Mouse (Mus musculus): ENCODE results near the gene Rft1. TPM values are rescaled to one million over a fixed set of nuclear protein-coding genes. Genes with fewer than 3 reads are reported as not detected.

Gene Rft1
- polyA plus RNA-seq, 1 experiment from 2014 or later: 14.8 TPM

DNA sequence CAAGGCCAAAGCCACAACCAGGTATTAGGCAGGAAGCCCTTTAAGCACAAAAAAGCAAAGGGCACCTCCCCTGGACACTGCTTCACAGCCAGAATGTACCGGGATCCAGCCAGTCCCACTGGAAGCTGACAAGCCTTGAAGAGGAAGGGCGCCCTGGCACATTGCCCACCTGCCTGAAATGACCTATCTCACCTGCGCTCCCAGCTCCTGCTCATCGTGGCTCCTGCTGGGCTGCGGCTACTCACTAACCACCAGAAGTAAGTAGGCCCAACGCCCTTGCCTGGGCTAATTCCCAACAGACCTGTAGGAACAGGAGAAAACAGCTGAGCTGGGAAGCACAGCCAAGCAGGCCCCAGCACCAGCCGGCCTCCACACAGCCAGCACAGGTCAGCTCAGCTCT lies 32.0 kb upstream of the Rft1 start:
- no peak overlapping the region for H3K4me3 ChIP-seq
- H3K27me3 ChIP-seq (ENCODE audit: low read depth, poor library complexity, severe bottlenecking): peaks cover 38% of the 10 kb centered on the region
- 84% methylated on average over 7 of the region's 7 CpGs for WGBS
- H3K9me3 ChIP-seq (replicated peaks): no peaks in the 10 kb centered on the region
- H3K4me1 ChIP-seq: peaks cover 29% of the 10 kb centered on the region
- no peak overlapping the region for H3K27ac ChIP-seq (replicated peaks)
- DNase-seq (ENCODE audit: low spot score): no peak
- no peaks in the 10 kb centered on the region for H3K36me3 ChIP-seq

DNA sequence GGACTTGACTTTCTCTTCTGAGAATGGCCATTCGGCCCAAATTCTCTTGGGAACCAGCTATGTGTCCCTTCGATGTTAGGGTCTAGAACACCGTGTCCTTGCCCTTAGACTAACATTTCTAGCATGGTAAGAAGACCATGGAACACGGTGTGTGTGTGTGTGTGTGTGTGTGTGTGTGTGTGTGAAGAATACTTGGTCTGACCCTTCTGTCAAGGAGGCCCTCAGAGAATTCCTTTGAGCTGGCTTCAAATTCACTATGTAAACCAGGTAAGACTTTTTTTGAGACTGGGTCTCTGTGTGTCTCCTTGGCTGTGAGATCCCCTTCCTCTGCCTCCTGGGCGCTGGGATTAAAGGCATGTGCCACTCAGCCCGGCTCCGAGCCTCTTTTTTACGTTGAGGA lies 31.6 kb upstream of the Rft1 start:
- Histone ChIP-seq H3K27ac (replicated peaks) (no peak overlapping the region), H3K36me3 (no peaks in the 10 kb centered on the region), H3K27me3 (ENCODE audit: low read depth, poor library complexity, severe bottlenecking) (peaks cover 43% of the 10 kb centered on the region), H3K4me3 (no peak overlapping the region), H3K9me3 (replicated peaks) (no peaks in the 10 kb centered on the region), H3K4me1 (peaks cover 29% of the 10 kb centered on the region)
- 89% methylated on average over 8 of the region's 8 CpGs for WGBS
- no peak for DNase-seq (ENCODE audit: low spot score)

DNA sequence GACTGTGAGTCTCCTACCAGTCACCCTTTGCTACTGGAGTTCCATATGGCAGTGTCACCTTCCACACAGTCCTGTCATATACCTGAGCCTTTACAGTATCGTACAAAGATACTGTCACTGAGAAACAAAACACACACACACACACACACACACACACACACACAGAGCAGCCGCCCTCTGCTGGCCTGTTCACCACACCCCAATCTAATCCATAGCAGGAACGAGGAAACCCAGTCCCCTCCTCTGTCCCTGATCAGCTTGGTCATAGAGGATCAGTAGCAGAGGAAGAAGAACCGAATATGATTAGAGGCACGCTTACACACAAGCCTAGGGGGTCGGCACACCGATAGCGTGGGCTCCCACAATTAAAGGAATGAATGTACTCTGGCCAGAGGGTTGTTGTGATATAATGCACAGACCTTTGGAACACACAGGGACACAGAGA lies 29.9 kb upstream of the Rft1 start:
- Histone ChIP-seq H3K4me1 (peaks cover 32% of the 10 kb centered on the region), H3K36me3 (no peaks in the 10 kb centered on the region), H3K4me3 (peak overlapping the region; percentile 69), H3K9me3 (replicated peaks) (no peaks in the 10 kb centered on the region), H3K27me3 (ENCODE audit: low read depth, poor library complexity, severe bottlenecking) (peaks cover 49% of the 10 kb centered on the region), H3K27ac (replicated peaks) (no peak overlapping the region)
- no peak for DNase-seq (ENCODE audit: low spot score)
- whole genome bisulfite sequencing: 66% methylated on average over 8 of the region's 8 CpGs

DNA sequence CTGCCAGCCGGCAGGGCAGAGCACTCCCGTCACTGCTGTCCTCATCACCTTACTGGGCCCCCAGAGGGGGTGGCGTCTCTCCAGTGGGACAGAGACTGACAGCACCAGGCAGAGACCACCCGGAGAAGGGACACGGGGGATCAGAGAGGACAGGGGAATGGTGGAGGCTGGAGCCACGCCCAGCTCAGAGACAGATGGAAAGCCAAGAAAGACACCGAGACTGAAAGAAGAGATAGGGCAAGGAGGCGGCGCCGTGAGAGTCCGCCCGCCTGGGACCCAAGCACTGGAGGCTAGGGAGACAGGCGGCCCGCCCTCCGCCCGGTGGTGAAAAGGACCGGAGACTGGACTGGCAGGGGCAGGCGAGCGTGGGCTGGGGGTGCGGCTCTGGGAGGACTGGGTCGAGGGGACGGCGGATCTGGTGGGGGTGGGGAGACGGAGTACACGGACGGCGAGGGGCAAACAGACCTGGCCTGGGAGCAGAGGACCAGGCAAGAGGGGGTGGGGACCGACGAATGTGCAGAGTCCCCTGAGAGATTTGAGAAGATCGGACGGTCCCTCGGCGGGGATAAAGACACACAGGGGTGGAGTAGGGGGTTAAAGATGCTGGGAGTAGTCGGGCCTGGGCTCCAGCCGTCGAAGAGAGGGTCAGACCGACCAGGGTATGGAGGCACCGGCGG lies 28.9 kb upstream of the Rft1 start:
- H3K27ac ChIP-seq (replicated peaks): peak overlapping the region; percentile 79
- no peaks in the 10 kb centered on the region for H3K36me3 ChIP-seq
- peak overlapping the region; percentile 69 for H3K4me3 ChIP-seq
- WGBS: under 1% methylated on average over 39 of the region's 39 CpGs
- peaks cover 36% of the 10 kb centered on the region for H3K4me1 ChIP-seq
- DNase-seq (ENCODE audit: low spot score): peak; percentile 60
- no peaks in the 10 kb centered on the region for H3K9me3 ChIP-seq (replicated peaks)
- peaks cover 49% of the 10 kb centered on the region for H3K27me3 ChIP-seq (ENCODE audit: low read depth, poor library complexity, severe bottlenecking)

GRCm38 (mm10) chr14:30625856-30626726 lies 28.1 kb upstream of the Rft1 start, which contains the start of gene Prkcd:
Prkcd (minus strand) TSS chr14:30626210.
- no peaks in the 10 kb centered on the region for H3K36me3 ChIP-seq
- peak within 1 kb of the TSS; percentile 79 for H3K27ac ChIP-seq (replicated peaks)
- DNase-seq (ENCODE audit: low spot score): peak; percentile 70
- peaks cover 38% of the 10 kb centered on the region for H3K4me1 ChIP-seq
- no peaks in the 10 kb centered on the region for H3K9me3 ChIP-seq (replicated peaks)
- H3K27me3 ChIP-seq (ENCODE audit: low read depth, poor library complexity, severe bottlenecking): peaks cover 49% of the 10 kb centered on the region
- 1% methylated on average over 68 of the region's 71 CpGs for WGBS
- H3K4me3 ChIP-seq: peak within 1 kb of the TSS; percentile 69

GRCm38 (mm10) chr14:30626756-30627742 lies 27.1 kb upstream of the Rft1 start:
- 62% methylated on average over 12 of the region's 12 CpGs for WGBS
- H3K27ac ChIP-seq (replicated peaks): peak overlapping the region; percentile 79
- H3K4me1 ChIP-seq: peaks cover 38% of the 10 kb centered on the region

GRCm38 (mm10) chr14:30628235-30628634 lies 25.9 kb upstream of the Rft1 start:
- peaks cover 42% of the 10 kb centered on the region for H3K4me1 ChIP-seq

More at GRCm38 (mm10) chr14:30626756-30627742, 27.1 kb upstream of the Rft1 start:
- peak overlapping the region; percentile 69 for H3K4me3 ChIP-seq
- DNase-seq (ENCODE audit: low spot score): no peak
- no peaks in the 10 kb centered on the region for H3K36me3 ChIP-seq
- no peaks in the 10 kb centered on the region for H3K9me3 ChIP-seq (replicated peaks)
- H3K27me3 ChIP-seq (ENCODE audit: low read depth, poor library complexity, severe bottlenecking): peaks cover 49% of the 10 kb centered on the region

DNA sequence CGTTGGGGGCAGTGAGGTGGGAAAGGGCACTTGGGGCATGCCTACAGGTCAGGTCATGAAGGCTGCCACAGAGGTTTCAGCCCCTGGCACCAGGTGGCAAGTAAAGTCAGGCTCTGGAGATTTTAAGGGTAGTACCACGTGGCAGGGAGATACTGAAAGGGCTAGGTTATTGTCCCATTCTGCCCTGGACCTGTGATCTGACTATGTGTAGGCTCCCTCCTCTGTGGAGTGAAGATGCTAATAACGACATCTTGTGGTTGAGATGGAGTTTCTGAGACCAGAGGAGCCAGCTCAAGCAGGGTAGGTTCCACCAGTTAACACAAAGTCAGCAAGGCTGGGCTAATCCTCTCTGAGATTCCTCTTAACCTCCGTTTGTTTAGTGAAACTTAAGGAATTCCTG lies 24.3 kb upstream of the Rft1 start:
- peaks cover 36% of the 10 kb centered on the region for H3K4me1 ChIP-seq
- no peak for DNase-seq (ENCODE audit: low spot score)
- no peaks in the 10 kb centered on the region for H3K36me3 ChIP-seq
- WGBS: 47% methylated on average over 4 of the region's 4 CpGs
- no peaks in the 10 kb centered on the region for H3K9me3 ChIP-seq (replicated peaks)
- no peak overlapping the region for H3K4me3 ChIP-seq
- H3K27ac ChIP-seq (replicated peaks): no peak overlapping the region
- peaks cover 34% of the 10 kb centered on the region for H3K27me3 ChIP-seq (ENCODE audit: low read depth, poor library complexity, severe bottlenecking)

More at GRCm38 (mm10) chr14:30628235-30628634, 25.9 kb upstream of the Rft1 start:
- DNase-seq (ENCODE audit: low spot score): no peak
- Histone ChIP-seq H3K36me3 (no peaks in the 10 kb centered on the region), H3K9me3 (replicated peaks) (no peaks in the 10 kb centered on the region), H3K27ac (replicated peaks) (no peak overlapping the region), H3K4me3 (no peak overlapping the region), H3K27me3 (ENCODE audit: low read depth, poor library complexity, severe bottlenecking) (peaks cover 49% of the 10 kb centered on the region)
- WGBS: 92% methylated on average over 5 of the region's 5 CpGs

DNA sequence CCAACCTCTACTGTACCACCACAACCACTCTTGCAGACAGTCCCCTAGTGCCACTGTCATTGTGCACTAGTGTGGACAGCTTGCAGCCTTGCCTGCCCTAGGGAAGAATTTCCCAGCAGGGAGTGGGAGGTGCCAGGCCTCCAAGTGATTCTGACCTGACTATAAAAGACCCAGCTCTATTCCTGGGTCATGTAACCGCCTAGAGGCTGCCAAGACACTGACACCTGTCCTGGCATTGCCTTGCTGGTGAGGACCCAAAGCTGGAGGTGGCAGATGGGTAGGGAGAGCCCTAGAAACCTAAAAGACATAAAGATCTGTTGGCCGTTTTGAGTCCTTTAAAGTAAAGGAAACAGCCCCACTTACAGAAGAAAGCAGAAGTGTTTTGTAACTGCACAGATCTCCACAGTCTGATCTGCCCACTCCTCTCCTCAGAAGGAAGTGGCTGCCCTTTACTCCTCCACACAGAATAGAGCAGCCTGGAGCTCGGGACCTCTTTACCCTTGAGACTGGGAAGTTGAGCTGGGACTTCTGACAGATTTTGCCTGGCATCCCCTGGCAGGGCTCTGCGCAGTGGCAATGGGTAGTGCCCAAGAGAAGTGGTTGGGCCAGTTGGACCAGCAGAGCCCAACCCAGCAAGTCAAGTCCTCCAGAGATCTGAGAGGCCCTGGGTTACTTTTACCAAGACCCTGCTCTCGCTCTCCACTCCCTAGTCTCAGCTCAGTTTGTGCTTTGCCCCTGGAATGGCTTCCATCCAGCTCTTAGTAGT lies 23.2 kb upstream of the Rft1 start:
- no peaks in the 10 kb centered on the region for H3K9me3 ChIP-seq (replicated peaks)
- H3K27ac ChIP-seq (replicated peaks): no peak overlapping the region
- H3K27me3 ChIP-seq (ENCODE audit: low read depth, poor library complexity, severe bottlenecking): peaks cover 22% of the 10 kb centered on the region
- H3K4me1 ChIP-seq: peaks cover 24% of the 10 kb centered on the region
- no peaks in the 10 kb centered on the region for H3K36me3 ChIP-seq
- no peak for DNase-seq (ENCODE audit: low spot score)
- H3K4me3 ChIP-seq: no peak overlapping the region
- 88% methylated on average over 5 of the region's 5 CpGs for WGBS

- 57% methylated on average over 2 of the region's 2 CpGs for WGBS
- Histone ChIP-seq H3K9me3 (replicated peaks) (no peaks in the 10 kb centered on the region), H3K27ac (replicated peaks) (no peak overlapping the region), H3K4me1 (peaks cover 18% of the 10 kb centered on the region), H3K27me3 (ENCODE audit: low read depth, poor library complexity, severe bottlenecking) (peaks cover 14% of the 10 kb centered on the region), H3K36me3 (no peaks in the 10 kb centered on the region), H3K4me3 (no peak overlapping the region)
- no peak for DNase-seq (ENCODE audit: low spot score)
Measured at GRCm38 (mm10) chr14:30631834-30632233, 22.3 kb upstream of the Rft1 start.

DNA sequence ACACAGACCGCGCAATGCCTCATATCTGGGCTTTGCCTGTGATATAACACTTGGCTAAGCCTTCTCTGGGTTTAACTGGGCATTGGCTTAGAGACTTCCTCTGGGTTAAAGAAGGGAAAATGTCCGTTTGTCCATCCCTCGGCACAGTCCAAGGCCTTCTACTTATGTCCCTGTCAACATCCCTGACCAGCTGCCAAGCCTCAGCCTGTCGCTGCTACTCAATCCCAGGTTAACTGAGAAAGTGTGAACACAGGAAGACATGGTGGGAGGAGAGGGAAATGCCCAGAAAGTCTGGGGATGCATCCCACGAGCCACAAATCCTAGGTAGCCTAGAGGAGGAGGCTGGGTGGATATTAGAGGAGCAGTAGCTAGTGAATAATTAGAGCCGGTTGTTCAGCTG lies 20.5 kb upstream of the Rft1 start:
- no peak for DNase-seq (ENCODE audit: low spot score)
- no peak overlapping the region for H3K27ac ChIP-seq (replicated peaks)
- H3K4me3 ChIP-seq: no peak overlapping the region
- H3K9me3 ChIP-seq (replicated peaks): no peaks in the 10 kb centered on the region
- peaks cover 26% of the 10 kb centered on the region for H3K4me1 ChIP-seq
- H3K27me3 ChIP-seq (ENCODE audit: low read depth, poor library complexity, severe bottlenecking): peaks cover 3% of the 10 kb centered on the region
- no peaks in the 10 kb centered on the region for H3K36me3 ChIP-seq
- 80% methylated on average over 7 of the region's 7 CpGs for WGBS
